Mouse (Mus musculus): ENCODE measurements around the gene Psg29.

Psg29 gene

GRCm38 (mm10) chr7:17203177-17203576 is at the start of gene Psg29:
Gene Psg29, plus strand, starts transcription at chr7:17203477.
- no peak for DNase-seq (ENCODE audit: low spot score)

- peak; percentile 27 for DNase-seq (ENCODE audit: low spot score)
Observed at GRCm38 (mm10) chr7:17155634-17156033, 47.6 kb upstream of the Psg29 start.

GRCm38 (mm10) chr7:17156885-17157677 is 46.2 kb upstream of the Psg29 start:
- DNase-seq (ENCODE audit: low spot score) = no peak

- no peak for DNase-seq (ENCODE audit: low spot score)
Observed at GRCm38 (mm10) chr7:17159011-17159410, 44.3 kb upstream of the Psg29 start.

GRCm38 (mm10) chr7:17171827-17172226 is 31.4 kb upstream of the Psg29 start:
- no peak for DNase-seq (ENCODE audit: low spot score)

- no peak for DNase-seq (ENCODE audit: low spot score)
Observed at GRCm38 (mm10) chr7:17205530-17206184, 2.4 kb downstream of the Psg29 start.

Measured in embryo, embryonic 10.5 days (tissue).